Mouse (Mus musculus) gastrocnemius, postnatal 14 days (tissue): ENCODE measurements at regions not wholly inside any gene's neighbourhood (a gene's known extent, or its start where the extent isn't known, plus 50 kb on each side); places are given as distances from the start of the nearest gene placed in this dataset.

Source experiments
- DNase-seq: peaks from one replicate; pipeline ENCODE4 v3.0.0; 2021; ENCODE audit warnings: mixed read lengths
- intact Hi-C: fragments of 180-260 bp; cut with DNase I; formaldehyde crosslinking; loops from one replicate; pipeline ENCODE4 v1.15.1; 2025; ENCODE audit warnings: low total_unique reads

- intact Hi-C loops, result no loop called here
- DNase-seq, result no peak
Observed at GRCm38 (mm10) chr13:28556385-28556938, 299.1 kb downstream of the Gm11361 start.

GRCm38 (mm10) chr13:28554143-28554830 is 297.0 kb downstream of the Gm11361 start:
- no peak for DNase-seq
- intact Hi-C loops, result no loop called here

- peak; percentile 32 for DNase-seq
- intact Hi-C loops, result no loop called here
Observed at GRCm38 (mm10) chr13:28552974-28553750, 295.8 kb downstream of the Gm11361 start.

DNA sequence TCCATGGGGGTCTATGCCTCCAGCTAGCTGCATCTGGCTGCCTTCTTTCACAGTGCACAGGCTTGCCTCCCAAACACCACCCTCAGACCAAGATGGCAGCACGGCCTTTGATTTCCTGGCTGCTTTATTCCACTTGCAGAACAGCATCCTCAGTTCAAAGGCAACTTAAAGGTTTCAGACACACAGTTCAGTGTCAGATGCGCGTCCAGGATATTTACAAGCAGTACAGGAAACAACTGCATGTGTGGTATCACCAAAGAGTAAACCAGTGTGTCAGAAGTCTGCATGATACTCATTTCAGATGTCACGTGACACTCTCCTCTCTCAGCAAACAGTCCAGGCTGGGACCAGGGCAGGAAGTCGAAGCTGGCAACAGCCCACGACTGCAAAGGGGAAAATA is 294.2 kb downstream of the Gm11361 start:
- intact Hi-C loops, result no loop called here
- DNase-seq, result no peak

DNA sequence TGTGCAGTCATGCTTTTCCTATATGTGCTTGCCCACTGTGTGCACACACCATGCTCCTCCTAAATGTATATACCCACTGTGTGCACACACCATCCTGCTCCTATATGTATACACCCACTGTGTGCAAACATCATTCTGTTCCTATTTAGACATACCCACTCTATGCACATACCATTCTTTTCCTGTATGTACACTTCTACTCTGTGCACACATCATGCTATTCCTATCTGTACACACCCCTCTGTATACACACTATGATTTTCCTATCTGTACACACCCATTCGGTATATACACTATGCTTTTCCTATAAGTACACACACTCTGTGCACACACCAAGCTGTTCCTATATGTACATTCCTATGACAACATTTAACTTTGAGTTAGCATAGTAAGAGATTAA is 288.5 kb downstream of the Gm11361 start:
- DNase-seq, result no peak
- intact Hi-C loops, result no loop called here

DNA sequence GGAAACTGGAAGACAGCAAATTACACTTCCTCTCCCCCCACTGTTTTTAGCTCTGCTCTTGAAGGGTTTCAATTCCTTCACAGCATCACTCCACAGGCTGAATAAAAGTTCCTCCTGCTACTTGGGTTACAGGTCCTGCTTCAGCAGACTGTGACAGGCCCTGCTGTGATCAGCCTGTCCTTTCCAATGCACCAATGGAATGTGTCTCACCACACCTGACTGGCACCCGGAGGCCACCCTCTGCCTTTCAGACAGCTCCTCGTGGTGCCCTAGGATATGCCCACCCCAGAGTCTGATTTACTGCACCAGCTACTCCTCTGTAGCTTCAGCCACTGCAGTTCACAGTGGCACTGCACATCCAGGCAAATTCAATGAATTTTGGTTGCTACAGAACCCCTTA is 288.0 kb downstream of the Gm11361 start:
- DNase-seq, result no peak
- intact Hi-C loops, result no loop called here

DNA sequence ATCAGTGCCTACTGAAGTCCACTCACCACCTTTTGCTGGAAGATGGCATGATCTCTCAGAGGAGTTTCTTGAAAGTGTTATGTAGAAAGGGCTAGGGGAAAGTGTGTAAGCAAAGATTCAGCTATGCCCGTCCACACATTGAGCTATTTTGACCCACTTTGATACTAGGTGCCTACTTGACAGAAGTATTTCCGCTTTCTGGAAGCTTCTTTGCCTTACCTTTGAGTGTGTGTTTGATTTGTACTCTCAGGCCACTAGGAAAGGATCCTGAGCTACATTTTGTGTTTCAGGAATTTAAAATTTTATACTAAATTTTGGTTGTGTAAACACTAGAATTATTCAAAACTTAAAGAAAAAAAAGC is 287.5 kb downstream of the Gm11361 start:
- intact Hi-C loops, result no loop called here
- no peak for DNase-seq

GRCm38 (mm10) chr13:28544003-28544818 is 286.9 kb downstream of the Gm11361 start:
- intact Hi-C loops, result no loop called here
- DNase-seq, result no peak

GRCm38 (mm10) chr13:28541607-28542006 is 284.3 kb downstream of the Gm11361 start:
- intact Hi-C loops, result no loop called here
- DNase-seq, result no peak

GRCm38 (mm10) chr13:28533080-28533479 is 275.8 kb downstream of the Gm11361 start:
- intact Hi-C loops, result no loop called here
- no peak for DNase-seq

DNA sequence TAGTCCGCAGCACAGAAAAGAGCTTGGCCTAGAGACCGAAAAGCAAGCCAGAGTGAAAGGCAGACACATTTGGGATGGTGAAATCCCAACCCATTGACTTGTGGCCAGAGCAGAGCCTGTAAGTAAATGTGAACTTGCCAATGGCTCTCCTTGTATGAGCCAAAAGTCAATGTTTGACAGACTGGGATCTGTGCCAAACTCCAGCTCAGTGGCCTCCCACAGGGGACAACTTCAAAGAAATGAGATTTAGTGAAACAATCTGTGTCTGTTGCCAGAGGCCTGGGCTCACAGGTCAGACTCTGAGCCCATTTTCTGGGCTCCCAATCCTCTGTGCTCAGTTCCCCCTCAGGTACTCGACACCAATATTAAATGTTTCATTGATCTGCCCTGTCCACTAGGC is 274.9 kb downstream of the Gm11361 start:
- intact Hi-C loops, result no loop called here
- DNase-seq, result peak; percentile 45

- intact Hi-C loops, result no loop called here
- DNase-seq, result no peak
Observed at GRCm38 (mm10) chr13:28531534-28531999, 274.2 kb downstream of the Gm11361 start.

DNA sequence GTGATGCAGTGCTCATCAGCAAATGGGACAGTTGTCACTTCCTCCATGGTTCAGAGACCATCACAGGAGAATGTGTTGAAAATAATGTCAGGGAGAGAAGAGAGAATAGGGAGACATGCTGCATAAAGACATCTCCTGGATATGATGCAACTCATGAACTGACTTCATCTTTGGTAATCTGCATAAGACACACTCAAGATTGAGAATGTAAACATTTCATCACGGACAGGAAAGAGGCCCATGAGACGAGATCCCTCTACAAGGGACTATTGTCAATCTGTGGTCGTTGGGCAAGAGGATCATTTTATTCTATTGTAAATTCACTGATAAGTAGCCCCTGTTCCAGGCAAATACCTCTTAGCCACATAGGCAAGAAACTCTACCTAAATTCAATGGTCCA is 273.6 kb downstream of the Gm11361 start:
- intact Hi-C loops, result no loop called here
- DNase-seq, result no peak

DNA sequence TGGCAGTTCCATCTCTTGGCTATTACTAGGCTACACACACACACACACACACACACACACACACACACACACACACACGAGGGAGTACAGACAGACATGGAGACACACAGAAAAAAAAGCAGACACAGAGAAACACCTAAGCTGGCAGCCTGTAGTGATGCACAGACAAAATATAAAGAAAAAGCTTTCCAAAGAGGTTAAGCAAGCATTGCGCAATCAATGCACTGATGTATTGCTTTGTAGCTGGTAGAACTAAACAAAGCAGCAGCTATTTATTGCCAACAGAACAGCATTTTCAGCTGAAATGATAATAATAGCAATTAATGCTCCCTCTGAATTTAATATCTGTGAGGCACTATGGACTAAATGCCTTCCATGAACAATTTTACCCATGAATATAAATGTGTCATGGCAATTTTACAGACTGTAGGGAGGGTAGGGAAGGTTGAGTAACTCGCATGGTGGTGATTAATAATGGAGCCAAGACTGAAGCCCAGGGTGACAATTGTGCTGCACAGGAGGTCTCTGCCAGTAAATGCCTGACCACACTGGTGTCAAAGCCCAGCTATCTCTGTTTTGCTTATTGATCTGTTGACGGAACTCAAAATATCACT is 271.7 kb downstream of the Gm11361 start:
- no peak for DNase-seq
- intact Hi-C loops, result no loop called here

DNA sequence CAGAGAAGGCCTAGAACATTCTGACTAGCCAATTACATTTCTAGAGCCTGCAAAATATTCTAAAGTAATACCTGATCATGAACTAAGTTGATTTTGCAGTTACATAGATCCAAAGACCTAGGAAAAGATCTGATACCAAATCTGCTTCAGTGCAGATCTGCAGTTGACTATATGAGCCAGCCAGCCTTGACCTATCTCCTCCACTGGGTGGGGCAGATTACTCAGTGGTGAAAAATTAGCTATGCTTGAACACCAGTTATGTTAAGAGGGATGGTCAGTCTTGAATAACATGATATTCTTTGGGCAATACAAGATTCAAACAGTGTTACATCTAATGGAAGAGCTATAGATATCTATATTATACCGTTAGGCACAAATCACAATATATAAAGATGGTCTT is 269.0 kb downstream of the Gm11361 start:
- DNase-seq, result no peak
- intact Hi-C loops, result no loop called here

- no peak for DNase-seq
- intact Hi-C loops, result no loop called here
Observed at GRCm38 (mm10) chr13:28524411-28524810, 267.1 kb downstream of the Gm11361 start.

DNA sequence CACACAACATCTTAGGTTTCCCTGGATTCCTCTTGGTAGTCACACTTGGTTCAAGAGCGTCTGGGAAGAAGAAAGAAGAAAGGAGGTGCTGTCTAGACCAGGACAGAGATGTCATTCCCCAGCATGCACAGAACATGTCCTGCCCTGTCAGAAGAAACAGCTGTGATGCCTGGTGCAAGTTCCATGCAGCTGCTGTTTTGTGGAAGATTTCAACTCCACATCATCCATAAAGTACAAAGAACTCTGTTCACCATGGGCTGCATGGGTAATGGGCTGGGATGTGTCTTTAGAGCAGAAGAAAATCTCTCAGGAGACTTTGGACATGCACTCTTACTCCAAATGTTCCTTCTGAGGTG is 262.8 kb downstream of the Gm11361 start:
- intact Hi-C loops, result no loop called here
- no peak for DNase-seq

- intact Hi-C loops, result no loop called here
- peak; percentile 28 for DNase-seq
Observed at GRCm38 (mm10) chr13:28519383-28520126, 262.2 kb downstream of the Gm11361 start.

GRCm38 (mm10) chr13:28517161-28517560 is 259.8 kb downstream of the Gm11361 start:
- intact Hi-C loops, result no loop called here
- DNase-seq, result no peak
